Mouse (Mus musculus) embryonic facial prominence, embryonic 11.5 days (tissue): ENCODE measurements around the gene Gm6525. TPM values are rescaled to one million over a fixed set of nuclear protein-coding genes. Genes with fewer than 3 reads are reported as not detected.
A peak's percentile ranks its signal among the peaks of the same experiment; 100 is the strongest.

Experiments
- ATAC-seq: fragments of 200-750 bp; cut with Nextera tagmentation; replicated peaks from 2 replicates; pipeline ENCODE4 v1.8.0; 2017; ENCODE audit warnings: low read depth; ENCODE audit not compliant: insufficient number of reproducible peaks, low FRiP score, low TSS enrichment
- DNase-seq: peaks from one replicate; pipeline ENCODE4 v3.0.0-alpha.2; 2015; ENCODE audit warnings: low spot score
- H3K27ac ChIP-seq: fragments of 300-500 bp; sonication (generic); replicated peaks from 2 replicates; pipeline ENCODE4 v1.5.1; 2014; ENCODE audit warnings: mild to moderate bottlenecking, low read depth, low read length, control low read depth
- H3K27me3 ChIP-seq: fragments of 300-500 bp; sonication (generic); 2 replicates; pipeline ENCODE4 v1.6.1; 2014; ENCODE audit warnings: mild to moderate bottlenecking, low read length, moderate library complexity, mixed read lengths; ENCODE audit not compliant: control insufficient read depth, insufficient read depth
- H3K36me3 ChIP-seq: fragments of 300-500 bp; sonication (generic); replicated peaks from 2 replicates; pipeline ENCODE4 v1.6.1; 2014; ENCODE audit warnings: low read depth, mild to moderate bottlenecking, low read length, moderate library complexity, mixed read lengths; ENCODE audit not compliant: control insufficient read depth, insufficient read depth
- H3K4me1 ChIP-seq: fragments of 300-500 bp; sonication (generic); 2 replicates; pipeline ENCODE4 v1.6.1; 2014; ENCODE audit warnings: low read length, mixed read lengths; ENCODE audit not compliant: control insufficient read depth, insufficient read depth
- H3K4me2 ChIP-seq: fragments of 300-500 bp; sonication (generic); 2 replicates; pipeline ENCODE4 v1.6.1; 2014; ENCODE audit warnings: low read depth, mild to moderate bottlenecking, control low read depth, low read length, moderate library complexity
- H3K4me3 ChIP-seq: fragments of 300-500 bp; sonication (generic); 2 replicates; pipeline ENCODE4 v1.5.1; 2014; ENCODE audit warnings: low read depth, low read length, control low read depth
- H3K9ac ChIP-seq: fragments of 300-500 bp; sonication (generic); replicated peaks from 2 replicates; pipeline ENCODE4 v1.6.1; 2014; ENCODE audit warnings: mild to moderate bottlenecking, control low read depth, low read length
- H3K9me3 ChIP-seq: fragments of 300-500 bp; sonication (generic); replicated peaks from 2 replicates; pipeline ENCODE4 v1.6.1; 2016; ENCODE audit warnings: mild to moderate bottlenecking, low read length, inconsistent platforms, mixed read lengths; ENCODE audit not compliant: control insufficient read depth
- WGBS: fragments of 180-500 bp; shearing (Covaris S2); extraction: QIAGEN DNeasy Blood & Tissue Kit; methylation state at CpG from one replicate; pipeline ENCODE4 v1.1.7; 2014; 5-methylcytosine and 5-hydroxymethylcytosine counted together
- polyA plus RNA-seq: library from polyadenylated mRNA; unstranded; fragments of >200 nt; fragmentation: Nextera tagmentation; extraction: Ambion mirVana; gene quantifications from 2 replicates; pipeline ENCODE4 v1.2.1, GENCODE M21; 2014

Gm6525 gene
- 0.21 and 0.42 TPM in 2 replicates for polyA plus RNA-seq

- no peak for DNase-seq
- H3K27me3 ChIP-seq, result no peaks in the 10 kb centered on the region
- no peak within 1 kb of the TSS for H3K4me3 ChIP-seq
- no peak within 1 kb of the TSS for H3K9ac ChIP-seq
- H3K4me2 ChIP-seq, result no peak within 1 kb of the TSS
- no peak within 1 kb of the TSS for H3K27ac ChIP-seq
- H3K4me1 ChIP-seq, result no peaks in the 10 kb centered on the region
- ATAC-seq, result no peak
- H3K9me3 ChIP-seq, result no peaks in the 10 kb centered on the region
- no peaks in the 10 kb centered on the region for H3K36me3 ChIP-seq
- 80% methylated on average over 11 of the region's 11 CpGs for WGBS
These were observed at the start of gene Gm6525 for GRCm38 (mm10) chr3:84173581-84174154. Gene Gm6525 (plus strand): TSS chr3:84174104.

- no peak overlapping the region for H3K9ac ChIP-seq
- DNase-seq (no peak), ATAC-seq (no peak)
- H3K4me3 ChIP-seq, result no peak overlapping the region
- H3K27me3 ChIP-seq, result no peaks in the 10 kb centered on the region
- H3K36me3 ChIP-seq, result no peaks in the 10 kb centered on the region
- no peaks in the 10 kb centered on the region for H3K4me1 ChIP-seq
- H3K4me2 ChIP-seq, result no peak overlapping the region
- WGBS, result 67% methylated on average over 6 of the region's 6 CpGs
- no peak overlapping the region for H3K27ac ChIP-seq
- no peaks in the 10 kb centered on the region for H3K9me3 ChIP-seq
These were observed 48.1 kb upstream of the Gm6525 start for GRCm38 (mm10) chr3:84125704-84126289.

- Histone ChIP-seq H3K4me1 (no peaks in the 10 kb centered on the region), H3K9me3 (no peaks in the 10 kb centered on the region), H3K36me3 (no peaks in the 10 kb centered on the region), H3K27me3 (no peaks in the 10 kb centered on the region), H3K9ac (no peak overlapping the region), H3K4me3 (no peak overlapping the region), H3K27ac (no peak overlapping the region), H3K4me2 (no peak overlapping the region)
- ATAC-seq (no peak), DNase-seq (no peak)
- WGBS, result 77% methylated on average over 3 of the region's 3 CpGs
These were observed 47.2 kb upstream of the Gm6525 start for GRCm38 (mm10) chr3:84126721-84127120.

GRCm38 (mm10) chr3:84127431-84127830, 46.5 kb upstream of the Gm6525 start:
- ATAC-seq (no peak), DNase-seq (no peak)
- Histone ChIP-seq H3K4me2 (no peak overlapping the region), H3K9me3 (no peaks in the 10 kb centered on the region), H3K27me3 (no peaks in the 10 kb centered on the region), H3K36me3 (no peaks in the 10 kb centered on the region), H3K9ac (no peak overlapping the region), H3K4me1 (no peaks in the 10 kb centered on the region), H3K4me3 (no peak overlapping the region), H3K27ac (no peak overlapping the region)
- WGBS, result 68% methylated on average over 2 of the region's 2 CpGs

GRCm38 (mm10) chr3:84128871-84129870, 44.7 kb upstream of the Gm6525 start:
- no peaks in the 10 kb centered on the region for H3K4me1 ChIP-seq
- no peak overlapping the region for H3K9ac ChIP-seq
- no peaks in the 10 kb centered on the region for H3K36me3 ChIP-seq
- no peaks in the 10 kb centered on the region for H3K9me3 ChIP-seq
- peak overlapping the region; percentile 6 for H3K27ac ChIP-seq
- H3K4me3 ChIP-seq, result no peak overlapping the region
- no peaks in the 10 kb centered on the region for H3K27me3 ChIP-seq
- ATAC-seq, result 0 out of 2 replicates have a peak, but pooled peaks have one; percentile 66
- H3K4me2 ChIP-seq, result no peak overlapping the region
- 43% methylated on average over 11 of the region's 11 CpGs for WGBS
- peak; percentile 70 for DNase-seq

GRCm38 (mm10) chr3:84130776-84131175, 43.1 kb upstream of the Gm6525 start:
- no peak for ATAC-seq
- no peaks in the 10 kb centered on the region for H3K9me3 ChIP-seq
- H3K4me2 ChIP-seq, result no peak overlapping the region
- no peak overlapping the region for H3K4me3 ChIP-seq
- no peak overlapping the region for H3K27ac ChIP-seq
- DNase-seq, result no peak
- H3K4me1 ChIP-seq, result peaks cover 2% of the 10 kb centered on the region; the same call in 1 of the 2 replicates
- WGBS, result 65% methylated on average over 5 of the region's 5 CpGs
- H3K9ac ChIP-seq, result no peak overlapping the region
- no peaks in the 10 kb centered on the region for H3K27me3 ChIP-seq
- H3K36me3 ChIP-seq, result no peaks in the 10 kb centered on the region

- DNase-seq, result no peak
- no peak for ATAC-seq
- H3K9ac ChIP-seq, result no peak overlapping the region
- no peaks in the 10 kb centered on the region for H3K9me3 ChIP-seq
- H3K27ac ChIP-seq, result no peak overlapping the region
- peaks cover 2% of the 10 kb centered on the region; the same call in 1 of the 2 replicates for H3K4me1 ChIP-seq
- H3K36me3 ChIP-seq, result no peaks in the 10 kb centered on the region
- WGBS, result 83% methylated on average over 3 of the region's 3 CpGs
- H3K27me3 ChIP-seq, result no peaks in the 10 kb centered on the region
- no peak overlapping the region for H3K4me2 ChIP-seq
- H3K4me3 ChIP-seq, result no peak overlapping the region
These were observed 42.5 kb upstream of the Gm6525 start for GRCm38 (mm10) chr3:84131369-84131768.
